Mouse (Mus musculus): ENCODE measurements around the gene Irgq. TPM values are rescaled to one million over a fixed set of nuclear protein-coding genes. Genes with fewer than 3 reads are reported as not detected.

The Irgq gene
- polyA plus RNA-seq, 1 experiment from 2014 or later: 8.4 TPM

DNA sequence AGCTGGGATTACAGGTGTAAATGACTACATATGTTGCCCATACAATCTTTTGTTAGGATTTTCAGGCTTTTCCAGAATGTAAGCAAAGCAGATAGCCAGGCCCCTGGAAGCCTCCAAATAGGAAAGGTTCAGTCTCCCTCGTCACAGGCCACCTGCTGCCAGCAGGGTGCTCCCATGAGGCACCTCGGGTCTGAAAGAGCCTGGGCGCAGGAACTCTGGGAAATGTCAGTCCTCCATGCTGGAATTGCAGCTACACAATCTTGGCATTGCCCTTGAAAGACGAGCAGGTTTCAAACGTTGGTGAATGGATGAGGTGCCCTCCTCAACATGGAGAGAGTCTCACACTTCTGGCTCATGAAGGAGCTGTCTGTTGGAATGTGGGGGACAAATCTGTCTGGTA lies 7.7 kb downstream of the Irgq start:
- 52% methylated on average over 5 of the region's 5 CpGs for WGBS
- DNase-seq (ENCODE audit: low spot score): no peak
- H3K36me3 ChIP-seq: peaks cover 34% of the 10 kb centered on the region

GRCm38 (mm10) chr7:24538701-24539100 lies 8.2 kb downstream of the Irgq start:
- Histone ChIP-seq H3K36me3 (peaks cover 29% of the 10 kb centered on the region), H3K27ac (no peak overlapping the region), H3K27me3 (ENCODE audit: low read depth, poor library complexity, severe bottlenecking) (peaks cover 19% of the 10 kb centered on the region), H3K9me3 (replicated peaks) (no peaks in the 10 kb centered on the region), H3K4me3 (no peak overlapping the region), H3K4me1 (peaks cover 13% of the 10 kb centered on the region)
- no peak for DNase-seq (ENCODE audit: low spot score)
- WGBS: 81% methylated on average over 5 of the region's 5 CpGs

More for the DNA sequence above, 7.7 kb downstream of the Irgq start:
- Histone ChIP-seq H3K27me3 (ENCODE audit: low read depth, poor library complexity, severe bottlenecking) (peaks cover 24% of the 10 kb centered on the region), H3K27ac (no peak overlapping the region), H3K4me3 (no peak overlapping the region), H3K9me3 (replicated peaks) (no peaks in the 10 kb centered on the region), H3K4me1 (peaks cover 18% of the 10 kb centered on the region)

- Histone ChIP-seq H3K4me1 (peaks cover 5% of the 10 kb centered on the region), H3K27ac (no peak overlapping the region), H3K36me3 (peaks cover 19% of the 10 kb centered on the region), H3K27me3 (ENCODE audit: low read depth, poor library complexity, severe bottlenecking) (peaks cover 9% of the 10 kb centered on the region), H3K9me3 (replicated peaks) (no peaks in the 10 kb centered on the region), H3K4me3 (no peak overlapping the region)
- DNase-seq (ENCODE audit: low spot score): no peak
- 90% methylated on average over 4 of the region's 4 CpGs for WGBS
Measured at GRCm38 (mm10) chr7:24539686-24540085, 9.2 kb downstream of the Irgq start.

GRCm38 (mm10) chr7:24544506-24544905 lies 14.0 kb downstream of the Irgq start:
- H3K36me3 ChIP-seq: peaks cover 18% of the 10 kb centered on the region
- no peaks in the 10 kb centered on the region for H3K27me3 ChIP-seq (ENCODE audit: low read depth, poor library complexity, severe bottlenecking)
- no peak overlapping the region for H3K4me3 ChIP-seq
- DNase-seq (ENCODE audit: low spot score): no peak
- WGBS: 85% methylated on average over 2 of the region's 2 CpGs
- peaks cover 22% of the 10 kb centered on the region for H3K4me1 ChIP-seq
- no peak overlapping the region for H3K27ac ChIP-seq
- no peaks in the 10 kb centered on the region for H3K9me3 ChIP-seq (replicated peaks)

DNA sequence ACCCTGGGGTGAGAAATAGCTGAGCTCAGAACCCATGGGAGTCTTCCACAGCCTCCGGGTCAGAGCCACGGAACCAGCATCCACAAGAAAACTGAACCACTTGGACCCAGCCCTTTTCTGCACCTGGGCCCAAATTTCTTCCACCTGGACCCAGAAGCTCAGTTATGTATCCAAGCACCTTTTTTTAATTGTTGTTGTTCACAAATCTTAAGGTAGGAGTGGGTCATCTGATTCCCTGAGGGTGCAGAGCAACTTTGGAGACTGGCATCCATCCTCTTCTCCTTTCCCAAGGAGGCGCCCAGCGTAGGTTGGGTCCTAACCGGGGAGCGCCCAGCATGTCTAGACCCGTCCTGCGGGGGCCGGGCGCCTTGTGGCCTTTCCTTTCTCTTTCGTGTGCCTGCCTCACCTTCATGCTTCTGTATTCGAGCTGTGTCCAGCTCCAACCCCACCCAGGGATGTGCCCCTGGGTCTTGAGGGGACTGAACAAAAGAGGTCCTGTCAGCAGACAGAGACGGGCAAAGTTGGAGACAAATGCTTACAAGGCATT lies 15.7 kb downstream of the Irgq start, which contains the start of the genes Pinlyp and Xrcc1:
Gene Pinlyp (minus strand): TSS at position 51 of the 547 bp plus-strand sequence.
Gene Xrcc1 (plus strand): TSS at position 222 of the 547 bp plus-strand sequence.
- H3K36me3 ChIP-seq: peaks cover 34% of the 10 kb centered on the region
- no peaks in the 10 kb centered on the region for H3K27me3 ChIP-seq (ENCODE audit: low read depth, poor library complexity, severe bottlenecking)
- H3K4me3 ChIP-seq: peak within 1 kb of the TSS; percentile 71
- H3K9me3 ChIP-seq (replicated peaks): no peaks in the 10 kb centered on the region
- H3K4me1 ChIP-seq: peaks cover 22% of the 10 kb centered on the region
- no peak for DNase-seq (ENCODE audit: low spot score)
- WGBS: 29% methylated on average over 13 of the region's 13 CpGs
- H3K27ac ChIP-seq: peak within 1 kb of the TSS; percentile 86

DNA sequence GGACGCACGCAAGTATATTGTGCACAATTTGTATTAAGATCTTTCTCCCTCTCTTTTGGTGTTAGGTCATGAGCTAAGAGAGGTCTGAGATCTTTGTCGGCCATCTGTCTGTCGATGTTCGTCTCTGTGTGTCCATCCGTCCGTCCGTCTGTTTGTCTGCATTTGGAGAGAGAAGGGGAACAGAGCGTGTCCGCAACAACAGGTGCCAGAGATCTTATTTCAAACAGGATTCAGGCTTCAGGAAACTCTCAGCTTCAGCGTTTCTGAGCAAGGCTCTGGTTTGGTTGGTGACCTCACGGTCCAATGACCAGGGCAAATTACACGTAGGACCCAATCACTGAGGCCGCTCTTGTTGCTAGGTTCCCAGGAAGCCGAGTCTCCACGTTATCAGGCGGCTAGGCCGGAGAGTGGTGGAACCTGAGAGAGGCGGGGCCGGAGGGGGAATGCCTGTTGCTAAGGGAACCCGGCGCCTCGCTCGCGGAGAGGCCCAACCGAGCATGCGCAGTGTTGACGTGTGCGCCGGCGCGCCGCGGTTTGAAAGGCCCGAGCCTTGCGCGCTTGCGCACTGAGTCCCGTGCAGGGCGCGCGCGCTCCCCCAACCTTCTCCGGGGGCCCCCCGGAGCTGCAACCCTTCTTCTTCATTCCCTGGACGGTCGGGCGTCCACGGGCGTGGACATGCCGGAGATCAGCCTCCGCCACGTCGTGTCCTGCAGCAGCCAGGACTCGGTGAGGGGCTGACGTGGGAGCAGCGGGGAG lies 16.3 kb downstream of the Irgq start:
- Histone ChIP-seq H3K27me3 (ENCODE audit: low read depth, poor library complexity, severe bottlenecking) (no peaks in the 10 kb centered on the region), H3K9me3 (replicated peaks) (no peaks in the 10 kb centered on the region), H3K4me1 (peaks cover 18% of the 10 kb centered on the region), H3K4me3 (peak overlapping the region; percentile 71), H3K27ac (peak overlapping the region; percentile 86), H3K36me3 (peaks cover 41% of the 10 kb centered on the region)
- DNase-seq (ENCODE audit: low spot score): peak; percentile 100
- whole genome bisulfite sequencing: under 1% methylated on average over 57 of the region's 57 CpGs

- no peaks in the 10 kb centered on the region for H3K9me3 ChIP-seq (replicated peaks)
- no peaks in the 10 kb centered on the region for H3K27me3 ChIP-seq (ENCODE audit: low read depth, poor library complexity, severe bottlenecking)
- no peak for DNase-seq (ENCODE audit: low spot score)
- H3K36me3 ChIP-seq: peaks cover 49% of the 10 kb centered on the region
- peak overlapping the region; percentile 86 for H3K27ac ChIP-seq
- H3K4me3 ChIP-seq: peak overlapping the region; percentile 71
- 38% methylated on average over 13 of the region's 13 CpGs for WGBS
- peaks cover 18% of the 10 kb centered on the region for H3K4me1 ChIP-seq
Measured at GRCm38 (mm10) chr7:24547534-24548036, 17.1 kb downstream of the Irgq start.

- DNase-seq (ENCODE audit: low spot score): no peak
- H3K27ac ChIP-seq: no peak overlapping the region
- H3K27me3 ChIP-seq (ENCODE audit: low read depth, poor library complexity, severe bottlenecking): no peaks in the 10 kb centered on the region
- H3K9me3 ChIP-seq (replicated peaks): no peaks in the 10 kb centered on the region
- peaks cover 8% of the 10 kb centered on the region for H3K4me1 ChIP-seq
- no peak overlapping the region for H3K4me3 ChIP-seq
- 90% methylated on average over 12 of the region's 12 CpGs for WGBS
- peaks cover 91% of the 10 kb centered on the region for H3K36me3 ChIP-seq
Measured at GRCm38 (mm10) chr7:24551985-24552759, 21.7 kb downstream of the Irgq start.

- Histone ChIP-seq H3K9me3 (replicated peaks) (no peaks in the 10 kb centered on the region), H3K36me3 (peaks cover 94% of the 10 kb centered on the region), H3K27ac (no peak overlapping the region), H3K27me3 (ENCODE audit: low read depth, poor library complexity, severe bottlenecking) (no peaks in the 10 kb centered on the region), H3K4me3 (no peak overlapping the region), H3K4me1 (no peaks in the 10 kb centered on the region)
- 95% methylated on average over 10 of the region's 10 CpGs for WGBS
- DNase-seq (ENCODE audit: low spot score): no peak
Measured at GRCm38 (mm10) chr7:24555786-24556185, 25.3 kb downstream of the Irgq start.

GRCm38 (mm10) chr7:24561450-24561849 lies 31.0 kb downstream of the Irgq start:
- 96% methylated on average over 4 of the region's 4 CpGs for WGBS
- Histone ChIP-seq H3K27me3 (ENCODE audit: low read depth, poor library complexity, severe bottlenecking) (no peaks in the 10 kb centered on the region), H3K9me3 (replicated peaks) (no peaks in the 10 kb centered on the region), H3K36me3 (peaks cover 92% of the 10 kb centered on the region), H3K4me1 (no peaks in the 10 kb centered on the region), H3K27ac (no peak overlapping the region), H3K4me3 (no peak overlapping the region)
- DNase-seq (ENCODE audit: low spot score): no peak

DNA sequence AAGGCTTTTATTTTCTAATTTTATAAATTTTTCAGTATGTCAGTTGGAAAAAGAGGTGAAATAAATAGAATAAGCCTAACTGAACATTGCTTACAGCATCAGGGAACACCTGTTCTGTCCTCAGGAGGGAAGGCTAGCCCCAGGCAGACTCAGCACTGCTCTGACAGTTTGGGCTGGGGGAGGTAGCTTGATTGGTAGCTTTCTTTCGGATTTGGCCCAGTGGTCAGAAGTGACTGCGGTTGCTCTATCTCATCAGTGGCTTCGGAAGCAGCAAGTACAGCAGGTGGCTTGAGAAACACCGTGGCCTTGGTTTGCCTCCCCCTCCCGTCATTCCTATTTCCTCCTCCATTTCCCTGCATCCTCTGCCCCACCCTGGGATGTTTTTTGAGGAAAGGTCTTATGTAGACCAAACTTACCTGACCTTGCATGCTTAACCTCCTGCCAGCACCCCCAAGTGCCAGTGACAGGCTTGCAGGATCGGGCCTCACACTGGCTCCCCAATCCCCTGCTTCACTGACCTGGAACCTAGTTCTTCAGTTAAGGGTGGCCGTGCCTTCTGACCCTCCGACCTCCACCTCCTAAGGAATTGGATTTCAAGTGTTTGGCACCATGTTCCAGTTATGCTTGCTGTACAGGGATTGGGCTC lies 32.8 kb downstream of the Irgq start:
- Histone ChIP-seq H3K36me3 (peaks cover 97% of the 10 kb centered on the region), H3K9me3 (replicated peaks) (no peaks in the 10 kb centered on the region), H3K27ac (no peak overlapping the region), H3K4me3 (no peak overlapping the region), H3K4me1 (no peaks in the 10 kb centered on the region), H3K27me3 (ENCODE audit: low read depth, poor library complexity, severe bottlenecking) (no peaks in the 10 kb centered on the region)
- 88% methylated on average over 8 of the region's 8 CpGs for WGBS
- DNase-seq (ENCODE audit: low spot score): no peak

DNA sequence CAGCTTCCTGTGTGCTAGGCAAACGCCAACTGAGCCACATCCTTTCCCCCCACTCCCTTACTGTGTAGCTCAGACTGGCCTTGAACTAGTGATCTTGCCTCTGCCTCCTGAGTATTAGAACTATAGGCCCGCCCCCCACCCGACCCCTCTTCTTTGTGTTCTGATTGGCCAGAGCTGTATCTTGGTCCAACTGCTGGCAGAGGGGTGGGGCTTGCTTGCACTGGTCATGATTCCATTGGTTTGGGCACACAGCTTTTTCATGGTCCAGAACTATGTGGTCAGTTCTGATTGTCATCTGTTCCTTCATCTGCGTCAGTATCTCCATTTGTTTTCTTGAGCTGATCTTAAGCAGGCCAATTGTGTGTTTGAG lies 33.3 kb downstream of the Irgq start:
- H3K27me3 ChIP-seq (ENCODE audit: low read depth, poor library complexity, severe bottlenecking): no peaks in the 10 kb centered on the region
- H3K9me3 ChIP-seq (replicated peaks): no peaks in the 10 kb centered on the region
- no peak overlapping the region for H3K27ac ChIP-seq
- 91% methylated on average over 4 of the region's 4 CpGs for WGBS
- no peak for DNase-seq (ENCODE audit: low spot score)
- H3K4me1 ChIP-seq: no peaks in the 10 kb centered on the region
- H3K4me3 ChIP-seq: no peak overlapping the region
- peaks cover 97% of the 10 kb centered on the region for H3K36me3 ChIP-seq
